Mouse (Mus musculus) midbrain, embryonic 12.5 days (tissue): ENCODE data around the gene Olfr811. TPM values are rescaled to one million over a fixed set of nuclear protein-coding genes. Genes with fewer than 3 reads are reported as not detected.

ENCODE experiments used
- ATAC-seq: fragments of 200-750 bp; cut with Nextera tagmentation; 2 replicates; pipeline ENCODE4 v1.8.0; 2017; ENCODE audit warnings: low read depth, moderate TSS enrichment, moderate library complexity; ENCODE audit not compliant: low FRiP score
- H3K27ac ChIP-seq: fragments of 300-500 bp; sonication (generic); replicated peaks from 2 replicates; pipeline ENCODE4 v1.5.1; 2016; ENCODE audit warnings: mild to moderate bottlenecking
- H3K27me3 ChIP-seq: fragments of 300-500 bp; sonication (generic); 2 replicates; pipeline ENCODE4 v1.6.1; 2016; ENCODE audit warnings: mild to moderate bottlenecking
- H3K36me3 ChIP-seq: fragments of 300-500 bp; sonication (generic); 2 replicates; pipeline ENCODE4 v1.6.1; 2016
- H3K4me1 ChIP-seq: fragments of 300-500 bp; sonication (generic); 2 replicates; pipeline ENCODE4 v1.6.1; 2016
- H3K4me2 ChIP-seq: fragments of 300-500 bp; sonication (generic); replicated peaks from 2 replicates; pipeline ENCODE4 v1.6.1; 2016; ENCODE audit warnings: mild to moderate bottlenecking, moderate library complexity
- H3K4me3 ChIP-seq: fragments of 300-500 bp; sonication (generic); 2 replicates; pipeline ENCODE4 v1.5.1; 2016; ENCODE audit warnings: mild to moderate bottlenecking
- H3K9ac ChIP-seq: fragments of 300-500 bp; sonication (generic); replicated peaks from 2 replicates; pipeline ENCODE4 v1.6.1; 2016; ENCODE audit warnings: mild to moderate bottlenecking, moderate library complexity
- H3K9me3 ChIP-seq: fragments of 300-500 bp; sonication (generic); 2 replicates; pipeline ENCODE4 v1.6.1; 2016; ENCODE audit warnings: mild to moderate bottlenecking
- WGBS: fragments of 180-500 bp; shearing (Covaris S2); methylation state at CpG from one replicate; pipeline ENCODE4 v1.1.7; 2016; 5-methylcytosine and 5-hydroxymethylcytosine counted together
- polyA plus RNA-seq: library from polyadenylated mRNA; unstranded; fragments of >200 nt; fragmentation: Nextera tagmentation; extraction: Ambion mirVana; gene quantifications from 2 replicates; pipeline ENCODE4 v1.2.1, GENCODE M21; 2016

The Olfr811 gene
- not detected in 2 replicates for polyA plus RNA-seq

- Histone ChIP-seq H3K4me3 (no peak within 1 kb of the TSS), H3K36me3 (no peaks in the 10 kb centered on the region), H3K9ac (no peak within 1 kb of the TSS), H3K9me3 (no peaks in the 10 kb centered on the region), H3K4me1 (no peaks in the 10 kb centered on the region), H3K27me3 (no peaks in the 10 kb centered on the region), H3K27ac (no peak within 1 kb of the TSS), H3K4me2 (no peak within 1 kb of the TSS)
- 89% methylated on average over 4 of the region's 4 CpGs for WGBS
- no peak for ATAC-seq
Measured at GRCm38 (mm10) chr10:129804296-129804695, at the start of gene Olfr811. Gene Olfr811 (minus strand): TSS chr10:129804396.

DNA sequence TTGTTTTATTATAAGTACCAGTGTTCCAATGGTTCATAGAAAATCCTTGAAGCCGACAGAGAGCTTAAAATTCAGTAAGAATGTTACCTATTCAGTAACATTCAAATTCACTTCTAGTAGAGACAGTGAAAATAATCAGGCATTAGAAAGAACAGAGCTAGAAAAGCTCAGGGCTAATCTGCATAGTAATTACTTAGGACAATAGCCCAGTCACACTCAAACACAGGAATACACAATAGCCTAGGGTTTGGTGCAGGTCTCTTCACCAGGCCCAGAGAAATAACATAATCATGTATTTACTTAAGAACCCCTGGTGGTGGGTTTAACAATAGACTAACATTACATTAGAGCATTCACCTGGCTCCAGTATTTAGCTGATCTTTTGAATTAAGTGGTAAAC is 43.1 kb upstream of the Olfr811 start:
- Histone ChIP-seq H3K4me1 (no peaks in the 10 kb centered on the region), H3K36me3 (no peaks in the 10 kb centered on the region), H3K9me3 (no peaks in the 10 kb centered on the region), H3K27me3 (no peaks in the 10 kb centered on the region), H3K9ac (no peak overlapping the region), H3K4me3 (no peak overlapping the region), H3K27ac (no peak overlapping the region), H3K4me2 (no peak overlapping the region)
- no peak for ATAC-seq
- WGBS, result 59% methylated on average over 1 of the region's 1 CpGs

DNA sequence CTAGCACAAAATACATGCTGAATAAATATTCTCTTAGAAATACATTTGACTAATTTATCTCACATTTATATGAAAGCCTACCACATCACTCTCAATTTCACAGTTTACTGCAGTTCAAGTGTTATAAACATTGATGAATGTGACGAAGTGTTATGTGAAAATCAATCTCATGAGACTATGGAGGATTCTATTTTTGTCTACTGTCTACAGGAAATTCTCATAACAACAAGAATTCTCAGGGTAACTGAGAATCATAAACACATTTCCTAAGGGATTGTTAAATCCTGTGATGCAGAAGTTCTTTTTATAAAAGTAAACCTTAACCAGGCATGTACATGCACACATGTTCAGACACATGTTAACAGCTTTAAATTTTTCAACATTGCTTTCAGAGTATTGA is 41.8 kb upstream of the Olfr811 start, which contains the start of gene Olfr812:
Olfr812 (minus strand) TSS at position 101 of the 400 bp plus-strand sequence.
- no peak within 1 kb of the TSS for H3K27ac ChIP-seq
- no peaks in the 10 kb centered on the region for H3K27me3 ChIP-seq
- H3K36me3 ChIP-seq, result no peaks in the 10 kb centered on the region
- no peak within 1 kb of the TSS for H3K4me3 ChIP-seq
- no peaks in the 10 kb centered on the region for H3K9me3 ChIP-seq
- no peak within 1 kb of the TSS for H3K9ac ChIP-seq
- no peaks in the 10 kb centered on the region for H3K4me1 ChIP-seq
- ATAC-seq, result no peak
- WGBS, result 75% methylated on average over 1 of the region's 1 CpGs
- H3K4me2 ChIP-seq, result no peak within 1 kb of the TSS

GRCm38 (mm10) chr10:129794817-129795216 is 9.4 kb downstream of the Olfr811 start, which contains the start of gene Olfr810:
Gene Olfr810 (minus strand): TSS chr10:129794917.
- no peak within 1 kb of the TSS for H3K4me3 ChIP-seq
- H3K27me3 ChIP-seq, result no peaks in the 10 kb centered on the region
- no peak for ATAC-seq
- H3K9ac ChIP-seq, result no peak within 1 kb of the TSS
- H3K27ac ChIP-seq, result no peak within 1 kb of the TSS
- no peak within 1 kb of the TSS for H3K4me2 ChIP-seq
- no peaks in the 10 kb centered on the region for H3K9me3 ChIP-seq
- no peaks in the 10 kb centered on the region for H3K4me1 ChIP-seq
- no peaks in the 10 kb centered on the region for H3K36me3 ChIP-seq

- no peaks in the 10 kb centered on the region for H3K9me3 ChIP-seq
- H3K4me1 ChIP-seq, result no peaks in the 10 kb centered on the region
- H3K36me3 ChIP-seq, result no peaks in the 10 kb centered on the region
- H3K27ac ChIP-seq, result no peak overlapping the region
- H3K4me2 ChIP-seq, result no peak overlapping the region
- no peak overlapping the region for H3K4me3 ChIP-seq
- no peaks in the 10 kb centered on the region for H3K27me3 ChIP-seq
- no peak for ATAC-seq
- no peak overlapping the region for H3K9ac ChIP-seq
Measured at GRCm38 (mm10) chr10:129778123-129778522, 26.1 kb downstream of the Olfr811 start.

GRCm38 (mm10) chr10:129774338-129774737 is 29.9 kb downstream of the Olfr811 start, which contains the start of gene Olfr809:
Gene Olfr809 (plus strand): TSS chr10:129774638.
- no peaks in the 10 kb centered on the region for H3K36me3 ChIP-seq
- no peak for ATAC-seq
- H3K4me1 ChIP-seq, result no peaks in the 10 kb centered on the region
- no peaks in the 10 kb centered on the region for H3K9me3 ChIP-seq
- no peak within 1 kb of the TSS for H3K4me3 ChIP-seq
- no peak within 1 kb of the TSS for H3K27ac ChIP-seq
- H3K27me3 ChIP-seq, result no peaks in the 10 kb centered on the region
- no peak within 1 kb of the TSS for H3K4me2 ChIP-seq
- no peak within 1 kb of the TSS for H3K9ac ChIP-seq

- Histone ChIP-seq H3K27me3 (no peaks in the 10 kb centered on the region), H3K36me3 (no peaks in the 10 kb centered on the region), H3K4me3 (no peak within 1 kb of the TSS), H3K4me1 (no peaks in the 10 kb centered on the region), H3K4me2 (no peak within 1 kb of the TSS), H3K9me3 (no peaks in the 10 kb centered on the region), H3K9ac (no peak within 1 kb of the TSS), H3K27ac (no peak within 1 kb of the TSS)
- no peak for ATAC-seq
- WGBS, result 84% methylated on average over 1 of the region's 1 CpGs
Measured at GRCm38 (mm10) chr10:129765182-129765581, 39.0 kb downstream of the Olfr811 start, which contains the start of gene Olfr808. Gene Olfr808 (plus strand): TSS chr10:129765482.

DNA sequence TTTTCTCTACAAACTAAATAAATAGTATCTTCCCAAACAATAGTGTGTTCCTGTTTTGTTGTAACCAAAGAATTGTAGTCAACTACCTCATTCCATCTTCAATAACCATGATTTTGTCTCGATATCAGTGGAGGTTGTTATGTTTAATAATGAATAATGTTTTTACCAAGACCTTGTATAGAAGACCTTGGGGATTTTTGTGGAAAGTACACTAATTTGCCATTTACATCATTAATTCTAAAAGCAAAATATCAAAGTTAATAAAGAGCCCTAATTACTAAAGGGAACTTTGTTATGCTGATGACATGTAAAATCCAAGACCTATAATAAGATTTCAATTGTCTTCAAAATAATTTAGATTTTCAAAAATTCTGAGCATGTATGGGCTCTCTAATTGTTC is 46.5 kb downstream of the Olfr811 start, which contains the start of gene Olfr807:
Olfr807 (minus strand) TSS at position 101 of the 400 bp plus-strand sequence.
- Histone ChIP-seq H3K4me2 (no peak within 1 kb of the TSS), H3K27ac (no peak within 1 kb of the TSS), H3K9ac (no peak within 1 kb of the TSS), H3K36me3 (no peaks in the 10 kb centered on the region), H3K9me3 (no peaks in the 10 kb centered on the region), H3K27me3 (no peaks in the 10 kb centered on the region), H3K4me3 (no peak within 1 kb of the TSS), H3K4me1 (no peaks in the 10 kb centered on the region)
- WGBS, result 89% methylated on average over 1 of the region's 1 CpGs
- ATAC-seq, result no peak

Other genes starting within 250 kb of the Olfr811 start
- not detected in 2 replicates for gene Olfr794, start 236.7 kb downstream of the Olfr811 start, polyA plus RNA-seq
- gene Olfr796, start 191.8 kb downstream of the Olfr811 start, polyA plus RNA-seq, result not detected in 2 replicates
- not detected in 2 replicates for gene Olfr798, start 176.5 kb downstream of the Olfr811 start, polyA plus RNA-seq
- gene Olfr799, start 166.9 kb downstream of the Olfr811 start, polyA plus RNA-seq, result not detected in 2 replicates
- not detected in 2 replicates for gene Olfr800, start 146.7 kb downstream of the Olfr811 start, polyA plus RNA-seq
- not detected in 2 replicates for gene Olfr801, start 130.5 kb downstream of the Olfr811 start, polyA plus RNA-seq
- gene Olfr802, start 116.2 kb downstream of the Olfr811 start, polyA plus RNA-seq, result not detected in 2 replicates
- gene Olfr803, start 110.1 kb downstream of the Olfr811 start, polyA plus RNA-seq, result not detected in 2 replicates
- gene Olfr804, start 101.2 kb downstream of the Olfr811 start, polyA plus RNA-seq, result not detected in 2 replicates
- gene Olfr805, start 75.0 kb downstream of the Olfr811 start, polyA plus RNA-seq, result not detected in 2 replicates
- not detected in 2 replicates for gene Olfr806, start 62.5 kb downstream of the Olfr811 start, polyA plus RNA-seq
- gene Olfr807, start 46.6 kb downstream of the Olfr811 start, polyA plus RNA-seq, result not detected in 2 replicates
- not detected in 2 replicates for gene Olfr808, start 38.9 kb downstream of the Olfr811 start, polyA plus RNA-seq
- gene Olfr809, start 29.8 kb downstream of the Olfr811 start, polyA plus RNA-seq, result not detected in 2 replicates
- not detected in 2 replicates for gene Olfr810, start 9.5 kb downstream of the Olfr811 start, polyA plus RNA-seq
- gene Olfr812, start 41.7 kb upstream of the Olfr811 start, polyA plus RNA-seq, result not detected in 2 replicates
- gene Olfr813, start 51.0 kb upstream of the Olfr811 start, polyA plus RNA-seq, result not detected in 2 replicates
- not detected in 2 replicates for gene Olfr814, start 75.5 kb upstream of the Olfr811 start, polyA plus RNA-seq
- gene Olfr815, start 101.5 kb upstream of the Olfr811 start, polyA plus RNA-seq, result not detected in 2 replicates
- gene Olfr816, start 111.2 kb upstream of the Olfr811 start, polyA plus RNA-seq, result not detected in 2 replicates
- gene Olfr818, start 144.7 kb upstream of the Olfr811 start, polyA plus RNA-seq, result not detected in 2 replicates
- not detected in 2 replicates for gene Olfr819, start 162.9 kb upstream of the Olfr811 start, polyA plus RNA-seq
- gene Olfr247, start 171.7 kb upstream of the Olfr811 start, polyA plus RNA-seq, result not detected in 2 replicates
- not detected in 2 replicates for gene Gm10310, start 180.7 kb upstream of the Olfr811 start, polyA plus RNA-seq
- gene Olfr820, start 208.2 kb upstream of the Olfr811 start, polyA plus RNA-seq, result not detected in 2 replicates
- not detected in 2 replicates for gene Olfr821, start 226.0 kb upstream of the Olfr811 start, polyA plus RNA-seq